Mouse (Mus musculus): ENCODE measurements around the gene Pias1. TPM values are rescaled to one million over a fixed set of nuclear protein-coding genes. Genes with fewer than 3 reads are reported as not detected.
"Not testable (repeated sequence)": the region's sequence is repeated elsewhere in the genome, so short reads cannot be mapped to it uniquely, and the experiment has no call there.

Gene Pias1
- polyA plus RNA-seq, 1 experiment: 0.74 TPM

DNA sequence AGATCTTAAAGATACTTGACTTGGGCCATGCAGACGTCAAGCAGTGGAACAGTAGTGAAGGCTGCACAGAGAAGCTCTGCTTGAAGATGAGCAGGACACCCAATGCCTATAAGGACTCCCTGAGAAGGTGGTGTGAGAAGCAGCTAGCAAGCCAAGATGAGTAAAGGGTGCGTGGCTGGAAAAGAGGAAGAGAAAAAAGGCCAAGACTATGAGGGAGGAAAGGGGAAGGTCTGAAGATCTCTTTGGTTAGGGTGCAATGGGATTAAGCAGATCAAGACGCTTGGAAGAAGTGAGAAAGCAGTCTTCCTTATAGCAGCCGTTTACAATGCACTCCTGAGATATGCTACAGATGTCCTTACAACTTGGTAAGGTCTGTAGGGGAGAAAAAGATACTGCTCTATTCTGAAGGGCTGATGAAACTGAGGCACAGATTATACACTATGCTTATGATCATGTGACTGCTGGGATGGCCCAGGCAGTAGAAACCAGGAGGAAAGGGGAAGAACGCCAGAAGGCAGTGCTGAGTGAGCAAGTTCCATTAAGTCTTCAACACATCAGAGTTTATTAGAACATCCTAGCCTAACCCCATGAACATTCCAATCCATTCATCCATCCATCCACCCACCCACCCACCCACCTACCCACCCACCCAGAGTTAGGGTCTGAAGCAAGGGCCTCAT lies 74.2 kb downstream of the Pias1 start:
- no peak for TF ChIP-seq FLI1 (IDR thresholded peaks at IDR 0.05; ENCODE audit: low read length)
- no peak for TF ChIP-seq GATA1 (IDR thresholded peaks at IDR 0.05; ENCODE audit: borderline replicate concordance, low read length)
- no peak overlapping the region for H3K4me3 ChIP-seq (replicated peaks)

DNA sequence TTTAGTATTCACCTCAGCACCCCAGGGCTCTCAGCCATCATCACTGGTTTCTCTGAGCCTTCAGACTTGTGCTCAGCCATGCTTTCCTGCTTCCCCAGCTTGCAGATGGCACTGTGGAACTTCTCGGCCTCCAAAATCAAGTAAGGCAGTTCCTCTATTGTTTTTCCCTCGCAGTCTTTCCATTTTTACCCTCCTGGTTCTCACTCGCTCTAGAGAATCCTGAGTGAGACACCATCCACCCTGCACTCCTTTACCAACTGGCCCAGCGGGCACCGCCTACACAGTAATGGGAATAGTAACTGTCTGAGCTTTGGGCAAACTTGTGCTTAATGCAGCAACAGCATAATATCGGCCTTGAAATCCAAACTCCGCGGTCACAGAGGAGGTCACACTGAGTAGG lies 82.7 kb downstream of the Pias1 start:
- Histone ChIP-seq H3K36me3 (replicated peaks; ENCODE audit: low read length) (peaks cover 87% of the 10 kb centered on the region), H3K4me3 (replicated peaks) (no peak overlapping the region), H3K27me3 (replicated peaks) (no peaks in the 10 kb centered on the region), H3K9me3 (peaks cover 4% of the 10 kb centered on the region; the same call in 1 of the 2 replicates), H3K4me1 (peaks cover 19% of the 10 kb centered on the region)
- TF ChIP-seq FLI1 (IDR thresholded peaks at IDR 0.05; ENCODE audit: low read length) (no peak), GATA1 (IDR thresholded peaks at IDR 0.05; ENCODE audit: borderline replicate concordance, low read length) (no peak)

More for the DNA sequence above, 74.2 kb downstream of the Pias1 start:
- Histone ChIP-seq H3K36me3 (replicated peaks; ENCODE audit: low read length) (peaks cover 88% of the 10 kb centered on the region), H3K9me3 (no peaks in the 10 kb centered on the region), H3K27me3 (replicated peaks) (no peaks in the 10 kb centered on the region), H3K4me1 (peaks cover 35% of the 10 kb centered on the region)

DNA sequence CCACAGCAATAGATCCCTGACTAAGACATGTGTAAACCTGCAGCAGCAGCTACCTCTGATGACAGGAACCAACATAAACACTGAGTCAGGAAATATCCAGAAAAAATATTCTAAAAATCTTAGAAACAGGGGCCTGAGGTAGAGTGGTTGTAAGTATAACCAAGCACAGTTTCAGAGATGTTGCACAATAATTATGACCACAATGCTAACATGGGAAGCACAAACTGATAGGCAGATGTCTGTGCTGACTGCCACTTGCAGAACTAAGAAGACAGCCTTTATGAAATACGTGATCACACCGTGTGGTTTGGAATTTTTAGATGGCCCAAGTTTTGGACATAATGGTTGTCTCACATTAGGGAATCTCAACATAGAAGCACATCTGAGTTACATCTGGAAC lies 83.9 kb downstream of the Pias1 start:
- Histone ChIP-seq H3K4me3 (replicated peaks) (no peak overlapping the region), H3K9me3 (peaks cover 4% of the 10 kb centered on the region; the same call in 1 of the 2 replicates), H3K27me3 (replicated peaks) (no peaks in the 10 kb centered on the region), H3K36me3 (replicated peaks; ENCODE audit: low read length) (peaks cover 82% of the 10 kb centered on the region), H3K4me1 (peaks cover 12% of the 10 kb centered on the region)
- TF ChIP-seq FLI1 (IDR thresholded peaks at IDR 0.05; ENCODE audit: low read length): no peak
- TF ChIP-seq GATA1 (IDR thresholded peaks at IDR 0.05; ENCODE audit: borderline replicate concordance, low read length): no peak

DNA sequence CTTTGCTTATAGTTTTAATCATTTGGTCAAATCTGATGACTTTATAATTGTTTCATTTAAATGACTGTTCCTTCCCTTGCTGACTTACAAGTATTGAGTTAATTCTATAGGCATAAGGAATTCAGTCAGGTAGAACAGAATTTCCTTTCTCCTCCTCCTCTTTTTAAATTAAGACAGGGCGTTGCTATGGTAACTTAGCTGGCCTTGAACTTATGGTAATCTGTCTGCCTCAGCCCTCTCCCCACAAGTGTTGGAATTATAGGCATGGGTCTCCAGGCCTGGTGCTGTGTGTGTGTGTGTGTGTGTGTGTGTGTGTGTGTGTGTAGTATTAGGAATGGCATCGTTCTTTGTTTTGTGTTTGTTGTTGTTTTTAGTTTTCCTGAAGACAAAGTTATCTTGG lies 86.0 kb downstream of the Pias1 start:
- Histone ChIP-seq H3K36me3 (replicated peaks; ENCODE audit: low read length) (peaks cover 80% of the 10 kb centered on the region), H3K4me1 (peaks cover 16% of the 10 kb centered on the region), H3K4me3 (replicated peaks) (no peak overlapping the region), H3K27me3 (replicated peaks) (no peaks in the 10 kb centered on the region), H3K9me3 (peaks cover 4% of the 10 kb centered on the region; the same call in 1 of the 2 replicates)
- TF ChIP-seq FLI1 (IDR thresholded peaks at IDR 0.05; ENCODE audit: low read length): no peak

DNA sequence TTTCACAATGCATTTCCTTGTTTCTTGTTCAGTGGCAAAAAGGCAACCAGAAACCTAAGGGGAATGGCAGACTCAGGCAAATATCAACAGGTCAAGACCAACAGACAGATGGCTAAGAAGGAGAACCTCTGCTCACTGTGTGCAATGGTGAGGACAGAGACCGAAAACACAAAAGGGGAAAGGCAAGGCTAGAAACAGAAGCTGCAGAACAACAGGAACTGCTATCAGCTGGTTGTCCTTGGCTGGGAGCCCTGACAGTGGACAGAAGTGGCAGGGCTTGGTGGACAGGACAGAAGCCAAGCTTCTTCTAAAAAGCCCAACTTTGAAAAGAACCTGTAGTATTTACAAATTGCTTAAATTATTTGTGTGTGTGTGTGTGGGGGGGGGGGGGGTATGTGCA lies 93.2 kb downstream of the Pias1 start:
- H3K4me1 ChIP-seq: peaks cover 30% of the 10 kb centered on the region
- H3K27me3 ChIP-seq (replicated peaks): no peaks in the 10 kb centered on the region
- peaks cover 85% of the 10 kb centered on the region for H3K36me3 ChIP-seq (replicated peaks; ENCODE audit: low read length)

DNA sequence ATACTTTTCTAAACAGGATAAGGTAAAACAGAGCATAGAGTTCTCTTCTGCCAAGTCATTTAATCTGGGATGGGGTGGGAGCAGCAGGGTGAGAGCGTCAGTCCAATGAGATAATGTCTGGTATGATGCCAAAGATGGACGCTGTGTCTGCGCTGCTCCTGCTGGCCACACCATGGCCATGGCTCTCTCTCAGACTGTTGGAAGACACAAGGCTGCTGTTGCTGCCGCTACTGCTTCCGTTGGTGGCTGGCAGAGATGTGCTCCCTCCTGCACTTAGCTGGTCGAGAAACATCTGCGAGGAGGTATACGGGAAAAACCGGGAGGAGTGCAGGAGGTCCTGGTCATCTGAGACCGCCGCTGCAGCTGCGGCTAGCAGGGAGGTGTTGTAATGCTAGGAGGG lies 105.9 kb downstream of the Pias1 start:
- Histone ChIP-seq H3K36me3 (replicated peaks; ENCODE audit: low read length) (peaks cover 75% of the 10 kb centered on the region), H3K4me1 (peaks cover 31% of the 10 kb centered on the region), H3K9me3 (no peaks in the 10 kb centered on the region), H3K27me3 (replicated peaks) (no peaks in the 10 kb centered on the region), H3K4me3 (replicated peaks) (no peak overlapping the region)
- TF ChIP-seq FLI1 (IDR thresholded peaks at IDR 0.05; ENCODE audit: low read length) (no peak), GATA1 (IDR thresholded peaks at IDR 0.05; ENCODE audit: borderline replicate concordance, low read length) (no peak)

More for the DNA sequence above, 93.2 kb downstream of the Pias1 start:
- peak overlapping the region; percentile 38 for H3K4me3 ChIP-seq (replicated peaks)
- H3K9me3 ChIP-seq: 0 out of 2 replicates have a peak, but pooled peaks cover 4% of the 10 kb centered on the region
- TF ChIP-seq FLI1 (IDR thresholded peaks at IDR 0.05; ENCODE audit: low read length) (no peak), GATA1 (IDR thresholded peaks at IDR 0.05; ENCODE audit: borderline replicate concordance, low read length) (no peak)

DNA sequence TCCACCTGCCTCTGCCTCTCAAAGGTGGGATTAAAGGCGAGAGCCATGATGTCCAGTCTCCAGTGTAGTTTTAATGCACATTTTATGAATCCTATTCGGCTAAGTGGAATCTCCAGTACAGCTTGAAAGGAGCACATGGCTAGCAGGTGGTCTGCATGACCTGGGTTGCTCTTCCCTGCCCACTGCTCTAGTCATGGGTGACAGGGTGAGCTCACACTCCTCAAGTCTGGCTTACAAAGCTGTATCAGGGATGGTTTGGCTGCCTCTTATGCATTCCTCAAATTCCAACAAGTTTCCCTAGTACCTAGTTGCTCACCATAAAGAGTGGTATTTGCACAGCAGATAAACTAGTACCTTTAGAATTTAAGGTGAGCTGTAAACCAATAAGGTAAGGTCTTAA lies 109.9 kb downstream of the Pias1 start:
- H3K36me3 ChIP-seq (replicated peaks; ENCODE audit: low read length): peaks cover 50% of the 10 kb centered on the region
- peaks cover 58% of the 10 kb centered on the region for H3K4me1 ChIP-seq
- peak overlapping the region; percentile 74 for H3K4me3 ChIP-seq (replicated peaks)
- no peak for TF ChIP-seq GATA1 (IDR thresholded peaks at IDR 0.05; ENCODE audit: borderline replicate concordance, low read length)
- no peak for TF ChIP-seq FLI1 (IDR thresholded peaks at IDR 0.05; ENCODE audit: low read length)
- no peaks in the 10 kb centered on the region for H3K27me3 ChIP-seq (replicated peaks)
- H3K9me3 ChIP-seq: no peaks in the 10 kb centered on the region

DNA sequence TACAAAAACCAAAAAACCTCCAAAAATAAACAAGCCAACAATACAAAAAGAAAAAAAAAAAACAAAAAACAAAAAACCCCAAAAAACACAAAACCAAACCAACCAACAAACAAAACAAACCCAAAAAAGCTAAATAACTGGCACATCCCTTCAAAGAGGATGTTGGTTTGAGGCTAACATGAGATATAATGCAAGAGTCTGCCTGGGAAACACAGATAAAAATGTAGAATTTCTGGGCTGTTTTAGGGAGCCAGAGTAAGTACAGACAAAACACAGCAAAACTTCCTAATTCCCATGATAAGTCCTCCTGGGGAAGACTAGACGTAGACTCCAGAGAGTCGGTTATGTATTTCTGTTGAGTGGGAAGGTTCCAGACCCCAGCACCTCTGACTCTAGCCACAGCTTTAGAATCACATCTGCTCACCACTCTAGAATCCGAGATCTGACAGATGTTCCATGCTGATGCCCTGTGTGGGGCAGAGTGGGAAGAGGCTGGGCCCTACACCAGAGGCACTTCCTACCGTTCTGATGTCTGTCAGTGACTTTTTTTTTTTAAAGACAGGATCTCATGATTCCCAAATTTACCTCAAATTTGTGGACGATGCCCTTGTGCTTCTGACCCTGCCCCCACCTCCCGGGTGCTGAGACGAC lies 110.6 kb downstream of the Pias1 start:
- Histone ChIP-seq H3K9me3 (no peaks in the 10 kb centered on the region), H3K27me3 (replicated peaks) (no peaks in the 10 kb centered on the region), H3K36me3 (replicated peaks; ENCODE audit: low read length) (peaks cover 47% of the 10 kb centered on the region), H3K4me3 (replicated peaks) (no peak overlapping the region), H3K4me1 (peaks cover 57% of the 10 kb centered on the region)
- no peak for TF ChIP-seq FLI1 (IDR thresholded peaks at IDR 0.05; ENCODE audit: low read length)
- no peak for TF ChIP-seq GATA1 (IDR thresholded peaks at IDR 0.05; ENCODE audit: borderline replicate concordance, low read length)

DNA sequence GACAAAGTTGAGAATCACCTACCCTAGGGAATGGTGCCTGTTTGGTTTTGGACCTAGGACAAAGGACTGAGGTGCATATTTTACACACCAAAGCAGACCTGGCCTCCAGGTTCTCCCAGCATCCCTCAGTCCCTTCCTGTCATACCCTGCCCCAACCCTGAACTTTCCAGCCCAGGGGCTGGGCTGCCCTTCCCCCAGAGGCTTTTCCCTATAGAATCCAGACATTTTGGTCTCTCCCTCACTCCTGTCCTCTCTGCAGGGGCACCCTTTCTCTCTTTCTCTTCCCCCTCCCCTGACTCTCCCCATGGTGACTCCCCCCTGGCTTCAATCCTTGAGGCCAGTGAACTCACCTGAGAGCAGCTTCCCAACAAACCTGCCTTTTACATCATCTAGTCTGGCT lies 117.0 kb downstream of the Pias1 start:
- TF ChIP-seq GATA1 (IDR thresholded peaks at IDR 0.05; ENCODE audit: borderline replicate concordance, low read length): no peak
- no peak for TF ChIP-seq FLI1 (IDR thresholded peaks at IDR 0.05; ENCODE audit: low read length)
- H3K9me3 ChIP-seq: no peaks in the 10 kb centered on the region
- H3K36me3 ChIP-seq (replicated peaks; ENCODE audit: low read length): peaks cover 12% of the 10 kb centered on the region
- H3K27me3 ChIP-seq (replicated peaks): peaks cover 2% of the 10 kb centered on the region
- H3K4me1 ChIP-seq: peaks cover 44% of the 10 kb centered on the region
- H3K4me3 ChIP-seq (replicated peaks): no peak overlapping the region

DNA sequence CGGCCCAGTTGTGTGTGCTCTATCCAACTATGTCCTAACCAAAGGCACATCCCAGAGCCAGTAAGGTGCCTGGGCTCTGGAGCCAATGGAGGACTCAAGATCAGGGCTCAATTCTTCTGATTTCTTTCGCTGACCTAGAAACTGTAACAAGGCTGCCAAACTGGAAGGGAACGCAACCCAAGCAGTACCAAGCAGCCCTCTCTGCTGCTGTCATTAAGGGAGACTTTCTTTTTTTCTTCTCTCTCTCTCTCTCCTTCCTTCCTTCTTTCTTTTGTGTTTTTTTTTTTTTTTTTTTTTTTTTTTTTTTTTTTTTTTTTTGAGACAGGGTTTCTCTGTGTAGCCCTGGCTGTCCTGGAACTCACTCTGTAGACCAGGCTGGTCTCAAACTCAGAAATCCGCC lies 118.5 kb downstream of the Pias1 start:
- not testable (repeated sequence) for H3K27me3 ChIP-seq (replicated peaks); H3K9me3 ChIP-seq; H3K36me3 ChIP-seq (replicated peaks; ENCODE audit: low read length); H3K4me3 ChIP-seq (replicated peaks)
- peaks cover 33% of the 10 kb centered on the region for H3K4me1 ChIP-seq

All from megakaryocyte, embryonic 14.5 days (primary cell).